Mouse (Mus musculus): ENCODE data around the gene Ppp3cb. TPM values are rescaled to one million over a fixed set of nuclear protein-coding genes. Genes with fewer than 3 reads are reported as not detected.

The Ppp3cb gene
- polyA plus RNA-seq, 1 experiment from 2014 or later, result 89.0 TPM

DNA sequence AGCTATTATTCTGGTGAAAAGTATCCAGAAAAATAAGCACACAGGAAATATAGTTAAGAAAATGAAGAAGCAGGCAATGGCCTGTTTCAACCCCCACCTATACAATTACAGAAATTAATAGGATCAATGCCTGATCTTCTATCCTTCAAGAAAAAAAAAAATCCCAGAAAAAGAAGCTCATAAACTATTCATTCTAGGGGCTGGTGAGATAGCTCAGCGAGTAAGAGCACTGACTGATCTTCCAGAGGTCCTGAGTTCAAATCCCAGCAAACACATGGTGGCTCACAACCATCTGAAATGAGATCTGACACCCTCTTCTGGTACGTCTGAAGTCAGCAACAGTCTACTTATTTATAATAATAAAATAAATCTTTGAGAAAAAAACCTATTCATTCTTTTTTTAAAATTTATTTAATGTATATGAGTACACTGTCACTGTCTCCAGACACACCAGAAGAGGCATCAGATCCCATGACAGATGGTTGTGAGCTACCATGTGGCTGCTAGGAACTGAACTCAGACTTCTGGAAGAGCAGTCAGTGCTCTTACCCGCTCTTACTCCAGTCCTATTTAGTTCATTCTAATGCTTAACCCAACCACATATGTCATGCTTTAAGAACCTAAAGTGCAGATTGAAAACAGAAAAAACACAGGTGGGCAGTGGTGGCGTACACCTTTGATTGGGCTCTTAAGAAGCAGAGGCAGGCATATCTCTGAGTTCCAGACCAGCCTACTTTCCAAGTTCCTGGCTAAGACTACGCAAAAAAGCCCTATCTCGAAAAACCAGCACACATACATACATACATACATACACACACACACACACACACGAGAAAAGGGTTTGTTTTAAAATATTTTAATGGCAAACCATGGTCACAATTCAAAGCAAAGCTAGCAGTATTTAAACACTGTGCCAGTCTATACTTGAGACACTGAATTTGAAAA, 1.6 kb downstream of the Ppp3cb start:
- Histone ChIP-seq H3K27ac (replicated peaks) (no peak overlapping the region), H3K36me3 (peaks cover 13% of the 10 kb centered on the region), H3K9me3 (no peaks in the 10 kb centered on the region), H3K4me3 (peak overlapping the region; percentile 98), H3K27me3 (no peaks in the 10 kb centered on the region), H3K9ac (replicated peaks) (peak overlapping the region; percentile 34), H3K4me2 (replicated peaks) (peak overlapping the region; percentile 55), H3K4me1 (peaks cover 30% of the 10 kb centered on the region)
- ATAC-seq (replicated peaks), result no peak
- 72% methylated on average over 7 of the region's 7 CpGs for WGBS

DNA sequence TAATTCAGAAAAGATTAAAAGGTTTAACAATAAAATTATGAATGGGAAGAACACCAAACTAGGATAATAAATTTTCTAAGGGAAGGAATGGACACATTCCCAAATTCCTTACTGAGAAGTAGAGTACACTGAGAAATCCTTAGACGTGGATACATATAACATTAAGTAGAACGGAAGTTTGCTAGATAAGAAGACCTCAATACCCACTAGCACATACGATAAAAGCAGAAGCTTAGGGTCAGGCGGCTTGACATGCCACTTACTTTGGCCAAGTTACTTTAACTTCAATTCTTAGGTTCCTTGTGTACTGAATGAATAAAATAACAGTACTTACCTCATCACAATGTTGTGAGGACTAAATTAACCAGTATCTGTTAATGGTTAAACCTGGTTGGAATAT, 16.7 kb downstream of the Ppp3cb start:
- Histone ChIP-seq H3K4me2 (replicated peaks) (no peak overlapping the region), H3K4me3 (no peak overlapping the region), H3K27ac (replicated peaks) (no peak overlapping the region), H3K36me3 (peaks cover 2% of the 10 kb centered on the region; the same call in 1 of the 2 replicates), H3K9ac (replicated peaks) (no peak overlapping the region), H3K27me3 (no peaks in the 10 kb centered on the region), H3K9me3 (no peaks in the 10 kb centered on the region), H3K4me1 (no peaks in the 10 kb centered on the region)
- no peak for ATAC-seq (replicated peaks)
- 94% methylated on average over 4 of the region's 4 CpGs for WGBS

DNA sequence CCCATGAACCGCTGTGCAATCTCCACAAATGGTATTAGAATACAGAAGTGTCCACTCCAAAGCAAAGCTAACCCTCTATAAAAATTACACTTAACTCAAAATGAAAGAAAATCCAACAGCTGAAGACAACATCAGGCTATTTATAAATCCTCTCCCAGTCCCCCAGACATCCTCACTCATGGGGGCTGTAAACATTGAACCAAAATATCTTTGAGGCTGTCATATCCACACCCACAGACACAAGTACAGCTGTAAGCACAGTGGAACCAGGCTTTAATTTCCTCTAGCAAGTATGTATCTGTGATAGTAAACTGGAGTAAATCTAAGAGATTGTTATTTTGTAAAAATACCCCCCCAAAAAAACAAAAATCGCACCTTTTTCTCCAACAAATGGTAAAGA, 26.2 kb downstream of the Ppp3cb start:
- 99% methylated on average over 2 of the region's 2 CpGs for WGBS
- peaks cover 42% of the 10 kb centered on the region for H3K36me3 ChIP-seq
- no peak overlapping the region for H3K27ac ChIP-seq (replicated peaks)
- no peak for ATAC-seq (replicated peaks)
- H3K4me3 ChIP-seq, result no peak overlapping the region
- no peak overlapping the region for H3K4me2 ChIP-seq (replicated peaks)
- no peak overlapping the region for H3K9ac ChIP-seq (replicated peaks)
- H3K27me3 ChIP-seq, result no peaks in the 10 kb centered on the region
- H3K4me1 ChIP-seq, result no peaks in the 10 kb centered on the region
- no peaks in the 10 kb centered on the region for H3K9me3 ChIP-seq

DNA sequence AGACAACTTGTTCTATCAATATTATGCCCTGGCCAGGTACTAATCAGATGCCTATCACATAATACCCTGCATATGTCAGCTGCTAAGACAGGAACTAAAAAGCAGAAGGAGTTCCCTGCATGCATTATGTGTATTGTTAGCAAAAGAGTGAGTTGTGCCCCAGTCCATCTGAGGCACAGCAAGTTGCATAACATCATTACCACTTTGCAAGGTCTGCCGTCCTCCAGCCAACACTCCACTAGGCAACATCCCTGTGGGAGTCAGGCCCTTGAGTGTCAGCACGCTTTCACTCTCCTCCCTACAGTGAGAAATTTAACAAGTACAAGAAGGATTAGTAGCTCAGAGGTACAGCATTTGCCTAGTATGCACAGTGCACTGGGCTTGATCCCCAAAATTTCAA, 37.9 kb downstream of the Ppp3cb start:
- no peak for ATAC-seq (replicated peaks)
- H3K27me3 ChIP-seq, result no peaks in the 10 kb centered on the region
- H3K9ac ChIP-seq (replicated peaks), result no peak overlapping the region
- no peaks in the 10 kb centered on the region for H3K9me3 ChIP-seq
- H3K4me2 ChIP-seq (replicated peaks), result no peak overlapping the region
- 71% methylated on average over 2 of the region's 2 CpGs for WGBS
- no peak overlapping the region for H3K4me3 ChIP-seq
- H3K4me1 ChIP-seq, result 0 out of 2 replicates have a peak, but pooled peaks cover 3% of the 10 kb centered on the region
- no peak overlapping the region for H3K27ac ChIP-seq (replicated peaks)
- H3K36me3 ChIP-seq, result peaks cover 25% of the 10 kb centered on the region

DNA sequence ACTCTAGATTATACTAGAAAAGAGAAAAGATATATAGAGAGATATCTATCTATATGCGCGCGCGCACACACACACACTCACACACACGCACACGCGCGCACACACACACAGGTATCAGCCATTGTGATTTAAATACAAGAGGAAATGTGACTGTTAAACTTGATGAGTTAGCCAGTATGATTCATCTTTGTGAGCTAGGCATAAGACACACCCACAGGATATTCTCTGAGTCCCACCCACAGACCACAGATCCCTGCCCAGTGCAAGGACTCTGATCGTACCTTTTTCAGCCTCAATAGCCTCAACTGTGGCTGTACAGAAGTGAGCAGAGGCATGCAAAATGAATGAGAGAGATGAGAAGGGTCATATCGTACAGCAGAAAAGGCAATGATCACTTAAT, 43.4 kb downstream of the Ppp3cb start:
- no peaks in the 10 kb centered on the region for H3K9me3 ChIP-seq
- no peak overlapping the region for H3K4me3 ChIP-seq
- H3K4me2 ChIP-seq (replicated peaks), result no peak overlapping the region
- H3K27ac ChIP-seq (replicated peaks), result no peak overlapping the region
- no peak overlapping the region for H3K9ac ChIP-seq (replicated peaks)
- H3K36me3 ChIP-seq, result peaks cover 27% of the 10 kb centered on the region
- 0 out of 2 replicates have a peak, but pooled peaks cover 3% of the 10 kb centered on the region for H3K4me1 ChIP-seq
- ATAC-seq (replicated peaks), result no peak
- no peaks in the 10 kb centered on the region for H3K27me3 ChIP-seq
- WGBS, result 96% methylated on average over 10 of the region's 10 CpGs

DNA sequence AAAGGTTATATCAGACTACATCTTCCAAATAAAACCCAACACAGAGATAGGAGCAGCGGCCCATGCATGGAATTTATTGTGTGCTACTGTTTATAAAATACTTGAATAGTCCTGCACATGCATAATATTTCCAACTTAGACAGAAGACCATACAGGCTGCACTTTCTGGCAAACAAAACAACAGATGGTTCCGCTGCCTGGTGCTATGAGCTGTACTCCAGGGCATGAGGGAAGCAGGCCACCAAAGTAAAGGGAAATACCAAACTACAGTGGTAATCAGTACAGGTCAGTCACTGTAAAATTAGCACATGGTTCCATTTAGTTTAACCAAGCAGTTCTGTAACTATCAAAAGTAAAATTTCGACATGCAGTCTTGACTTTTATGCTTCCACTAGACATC, 46.4 kb downstream of the Ppp3cb start:
- Histone ChIP-seq H3K4me2 (replicated peaks) (no peak overlapping the region), H3K27me3 (no peaks in the 10 kb centered on the region), H3K4me3 (no peak overlapping the region), H3K27ac (replicated peaks) (no peak overlapping the region), H3K4me1 (no peaks in the 10 kb centered on the region), H3K9me3 (no peaks in the 10 kb centered on the region), H3K36me3 (peaks cover 34% of the 10 kb centered on the region), H3K9ac (replicated peaks) (no peak overlapping the region)
- 0 out of 2 replicates have a peak, but pooled peaks have one; percentile 13 for ATAC-seq (replicated peaks)
- WGBS, result 88% methylated on average over 3 of the region's 3 CpGs

DNA sequence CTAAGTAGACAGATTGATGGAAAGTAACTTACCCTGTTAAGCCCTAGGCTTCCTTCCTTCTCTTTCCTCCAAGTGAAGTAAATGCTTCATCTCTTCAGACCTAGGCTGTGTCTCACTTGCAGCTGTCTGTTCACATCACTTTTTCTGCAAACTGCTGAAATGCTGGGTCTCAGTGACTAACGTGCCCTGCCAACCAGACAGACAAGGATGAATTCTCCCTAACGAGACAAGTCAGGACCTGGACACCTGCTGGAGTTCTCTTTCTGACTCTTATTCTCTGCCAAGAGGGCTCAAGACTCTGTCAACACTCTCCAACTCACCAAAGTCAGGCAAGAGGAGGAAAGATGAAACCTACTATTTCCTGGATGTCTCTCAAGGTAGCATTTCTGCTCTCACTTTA, 49.8 kb downstream of the Ppp3cb start, which contains the start of gene Mss51:
TSS of gene Mss51 (minus strand) at position 299 of the 400 bp plus-strand sequence.
- no peaks in the 10 kb centered on the region for H3K9me3 ChIP-seq
- no peak within 1 kb of the TSS for H3K9ac ChIP-seq (replicated peaks)
- no peak within 1 kb of the TSS for H3K27ac ChIP-seq (replicated peaks)
- H3K27me3 ChIP-seq, result no peaks in the 10 kb centered on the region
- ATAC-seq (replicated peaks), result no peak
- no peak within 1 kb of the TSS for H3K4me3 ChIP-seq
- 47% methylated on average over 2 of the region's 2 CpGs for WGBS
- peaks cover 44% of the 10 kb centered on the region for H3K36me3 ChIP-seq
- no peaks in the 10 kb centered on the region for H3K4me1 ChIP-seq
- H3K4me2 ChIP-seq (replicated peaks), result no peak within 1 kb of the TSS

DNA sequence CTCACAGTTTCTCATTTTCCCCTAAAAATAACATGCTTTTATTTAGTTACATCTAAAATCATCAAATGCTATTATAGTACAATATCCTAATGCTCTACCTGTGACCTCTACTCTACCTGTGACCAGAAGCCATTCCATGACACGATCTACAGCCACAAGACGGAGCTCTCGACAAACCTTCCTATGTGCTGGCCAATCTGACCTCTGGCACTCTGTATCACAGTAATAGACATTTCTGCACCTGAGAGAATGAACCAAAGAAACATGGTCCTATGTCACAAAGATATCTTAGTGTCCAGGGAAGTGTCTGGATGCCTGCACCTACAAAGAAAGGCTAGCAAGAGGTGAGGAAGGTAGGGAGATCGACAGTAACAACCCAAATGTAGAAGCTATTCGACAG, 60.3 kb downstream of the Ppp3cb start:
- H3K4me2 ChIP-seq (replicated peaks), result no peak overlapping the region
- no peak for ATAC-seq (replicated peaks)

DNA sequence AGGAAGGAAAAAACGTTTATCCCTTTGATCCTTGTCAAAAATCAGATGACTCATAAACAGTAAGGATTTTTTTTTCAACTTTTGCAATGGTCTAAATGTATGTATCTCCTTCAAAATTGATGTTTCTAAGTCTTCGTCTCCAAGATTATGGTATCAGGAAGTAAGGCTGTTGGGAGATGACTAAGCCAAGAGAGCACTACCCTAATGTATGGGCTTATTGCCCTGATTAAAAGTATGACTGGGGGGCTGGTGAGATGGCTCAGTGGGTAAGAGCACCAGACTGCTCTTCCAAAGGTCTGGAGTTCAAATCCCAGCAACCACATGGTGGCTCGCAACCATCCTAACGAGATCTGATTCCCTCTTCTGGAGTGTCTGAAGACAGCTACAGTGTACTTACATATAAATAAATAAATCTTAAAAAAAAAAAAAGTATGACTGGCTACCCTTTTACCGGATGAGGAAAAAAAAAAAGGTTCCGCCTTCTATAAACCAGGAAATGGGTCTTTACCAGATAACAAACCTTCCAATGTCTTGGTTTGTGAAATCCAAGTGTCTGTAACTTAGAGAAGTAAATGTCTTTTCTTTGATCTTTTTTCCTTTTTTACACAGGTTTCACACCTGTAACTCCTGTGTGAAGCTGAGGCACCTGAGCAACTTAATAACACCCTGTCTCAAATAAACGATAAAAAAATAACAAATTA, 64.2 kb downstream of the Ppp3cb start:
- H3K36me3 ChIP-seq, result peaks cover 14% of the 10 kb centered on the region
- H3K4me2 ChIP-seq (replicated peaks), result no peak overlapping the region
- WGBS, result 91% methylated on average over 7 of the region's 7 CpGs
- no peak overlapping the region for H3K9ac ChIP-seq (replicated peaks)
- H3K4me3 ChIP-seq, result no peak overlapping the region
- no peak for ATAC-seq (replicated peaks)
- no peaks in the 10 kb centered on the region for H3K27me3 ChIP-seq
- peaks cover 10% of the 10 kb centered on the region for H3K4me1 ChIP-seq
- no peaks in the 10 kb centered on the region for H3K9me3 ChIP-seq
- no peak overlapping the region for H3K27ac ChIP-seq (replicated peaks)

More for the DNA sequence above, 60.3 kb downstream of the Ppp3cb start:
- Histone ChIP-seq H3K4me1 (no peaks in the 10 kb centered on the region), H3K27me3 (no peaks in the 10 kb centered on the region), H3K27ac (replicated peaks) (no peak overlapping the region), H3K9me3 (no peaks in the 10 kb centered on the region), H3K4me3 (no peak overlapping the region), H3K36me3 (peaks cover 22% of the 10 kb centered on the region), H3K9ac (replicated peaks) (no peak overlapping the region)
- 96% methylated on average over 5 of the region's 5 CpGs for WGBS

DNA sequence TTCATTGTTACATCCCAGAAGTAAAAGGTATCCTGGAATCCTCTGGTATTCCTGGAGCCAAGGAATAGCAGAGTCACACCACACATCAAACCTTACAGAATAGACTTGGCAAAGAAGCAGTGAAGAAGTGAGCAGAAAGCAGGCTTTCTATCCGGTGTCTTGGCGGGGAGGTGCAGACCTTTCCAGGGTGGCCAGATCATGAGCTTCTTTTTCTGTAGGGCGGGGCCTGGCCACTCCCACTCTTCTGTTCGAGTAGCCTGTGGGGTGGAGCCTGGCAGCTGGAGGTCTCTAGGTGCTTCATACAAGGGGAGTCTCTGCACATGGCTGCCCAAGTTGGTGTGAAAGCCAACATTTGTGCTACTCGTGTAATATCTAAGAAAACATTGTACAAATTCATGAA, 65.2 kb downstream of the Ppp3cb start:
- Histone ChIP-seq H3K9ac (replicated peaks) (no peak overlapping the region), H3K9me3 (no peaks in the 10 kb centered on the region), H3K27me3 (no peaks in the 10 kb centered on the region), H3K4me3 (no peak overlapping the region), H3K27ac (replicated peaks) (no peak overlapping the region), H3K4me1 (peaks cover 10% of the 10 kb centered on the region), H3K4me2 (replicated peaks) (no peak overlapping the region), H3K36me3 (peaks cover 10% of the 10 kb centered on the region; the same call in 1 of the 2 replicates)
- no peak for ATAC-seq (replicated peaks)
- 22% methylated on average over 5 of the region's 5 CpGs for WGBS

DNA sequence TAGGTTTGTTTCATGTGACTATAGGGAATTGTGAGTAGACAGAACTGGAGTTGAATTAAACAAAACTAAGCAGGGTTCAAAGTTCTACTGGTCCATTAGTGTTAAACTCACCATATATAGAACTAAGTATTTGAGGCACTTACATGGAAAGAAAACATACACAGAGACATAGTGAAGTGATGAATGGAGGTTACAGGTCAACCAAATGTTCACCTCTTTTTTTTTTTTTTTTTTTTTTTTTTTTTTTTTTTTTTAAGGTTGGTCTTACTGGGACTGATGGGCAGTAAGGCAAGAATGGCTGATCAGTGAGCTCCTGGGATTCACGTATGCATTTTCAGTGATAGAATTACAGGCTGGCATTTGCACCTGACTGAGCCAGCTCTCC, 66.2 kb downstream of the Ppp3cb start:
- H3K4me3 ChIP-seq, result peak overlapping the region; percentile 54
- 68% methylated on average over 1 of the region's 1 CpGs for whole genome bisulfite sequencing
- H3K4me1 ChIP-seq, result peaks cover 10% of the 10 kb centered on the region
- H3K9ac ChIP-seq (replicated peaks), result peak overlapping the region; percentile 50
- H3K4me2 ChIP-seq (replicated peaks), result peak overlapping the region; percentile 74
- peaks cover 8% of the 10 kb centered on the region; the same call in 1 of the 2 replicates for H3K36me3 ChIP-seq
- no peak for ATAC-seq (replicated peaks)
- H3K27ac ChIP-seq (replicated peaks), result no peak overlapping the region
- H3K27me3 ChIP-seq, result no peaks in the 10 kb centered on the region
- no peaks in the 10 kb centered on the region for H3K9me3 ChIP-seq

Data from forebrain, embryonic 15.5 days (tissue).